Mouse (Mus musculus) layer of hippocampus, adult 11-12 months (tissue): Measurements from ENCODE around the gene Pla2g3.

ENCODE experiments used
- DNase-seq: peaks from one replicate; pipeline ENCODE4 v3.0.0; 2022; ENCODE audit warnings: low spot score

Pla2g3 gene

DNA sequence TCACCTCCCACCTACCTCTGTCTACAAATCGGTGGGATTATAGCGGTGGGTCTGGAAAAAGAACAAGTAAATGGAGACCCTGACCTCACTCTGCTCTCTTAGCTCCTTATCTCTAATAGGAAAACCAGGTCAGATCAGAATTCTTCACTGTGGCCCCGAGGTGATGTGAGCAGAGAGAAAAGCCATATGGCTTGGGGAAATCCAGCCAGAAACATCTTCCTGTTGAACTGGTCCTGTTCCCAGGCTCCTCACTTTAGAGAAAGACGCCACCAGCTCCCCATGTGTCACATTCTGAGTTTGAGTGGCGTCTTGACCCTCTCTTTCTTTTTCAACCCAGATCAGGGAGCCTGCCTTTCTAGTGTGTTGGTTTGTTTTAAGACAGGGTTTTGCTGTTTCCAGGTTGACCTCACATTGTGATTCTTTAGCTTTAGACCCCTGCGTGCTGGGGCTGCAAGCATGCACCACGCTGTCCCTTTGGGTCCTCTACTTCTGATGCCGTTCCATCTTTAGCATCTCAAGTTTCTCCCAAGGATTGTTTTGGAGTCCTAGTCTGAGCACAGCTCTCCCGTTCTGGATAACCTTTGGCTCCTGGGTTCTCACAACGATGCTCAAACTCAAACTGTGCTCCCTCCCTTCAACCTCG is 31.8 kb downstream of the Pla2g3 start:
- DNase-seq, result no peak

DNA sequence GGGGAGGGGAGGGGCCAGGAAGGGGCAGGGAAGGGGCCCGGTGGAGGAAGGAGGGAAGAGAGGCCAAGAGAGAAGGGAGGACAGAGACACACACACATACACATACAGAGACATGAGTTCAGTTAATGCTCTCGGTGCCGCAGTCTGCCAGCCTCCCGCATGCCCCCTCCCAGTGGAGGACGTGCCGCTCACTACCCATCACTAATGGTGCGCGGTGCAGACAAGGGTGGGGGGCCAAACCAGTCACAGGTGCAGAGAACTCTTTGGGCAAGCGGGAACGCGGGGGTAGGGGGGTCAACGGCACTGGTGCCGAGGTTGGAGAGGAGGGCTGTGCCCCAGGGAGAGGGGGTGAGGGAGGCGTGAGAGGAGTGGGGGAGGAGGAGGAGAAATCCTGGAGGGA is 32.8 kb downstream of the Pla2g3 start:
- no peak for DNase-seq

DNA sequence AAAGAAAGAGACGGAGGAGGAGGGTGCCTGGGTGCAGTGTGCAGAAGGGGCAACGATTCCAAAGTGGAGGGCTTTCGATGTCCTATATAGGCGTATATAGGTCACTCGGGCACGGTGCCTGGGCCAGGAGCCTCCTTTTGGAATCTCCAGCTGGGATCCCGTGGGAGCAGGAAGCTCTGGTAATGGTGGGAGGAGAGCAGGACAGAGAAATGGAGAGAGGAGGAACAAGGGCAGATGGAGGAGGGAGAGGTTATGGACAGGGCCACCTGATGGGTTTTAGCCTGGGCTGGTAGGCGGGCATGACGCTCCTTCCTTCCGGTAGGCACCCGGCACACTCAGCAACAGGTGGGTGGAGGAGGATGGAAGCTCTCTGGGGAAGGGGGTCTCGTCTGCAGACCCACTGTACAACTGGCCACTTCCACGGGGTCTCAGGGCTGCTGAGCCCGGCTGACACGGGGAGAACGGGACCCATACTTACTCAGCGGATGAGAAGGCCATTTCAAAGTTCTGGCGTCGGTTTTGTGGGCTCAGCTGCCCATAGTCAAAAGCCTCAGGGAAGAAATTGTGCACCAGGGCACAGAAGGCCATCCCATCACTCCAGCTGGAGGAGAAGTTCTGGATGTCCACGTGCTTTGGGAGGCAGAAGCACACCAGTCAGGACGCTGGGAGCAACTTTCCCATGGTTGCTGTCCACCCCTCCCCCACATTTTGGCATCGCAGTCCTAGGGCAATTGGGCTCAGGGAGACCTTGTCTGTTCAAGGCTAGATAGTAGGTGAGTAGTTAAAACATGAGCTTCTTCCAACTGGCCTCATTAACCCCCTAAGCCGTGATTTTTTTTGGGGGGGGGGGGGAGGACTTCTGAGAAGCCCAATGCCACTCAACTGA is 33.5 kb downstream of the Pla2g3 start:
- DNase-seq, result no peak

DNA sequence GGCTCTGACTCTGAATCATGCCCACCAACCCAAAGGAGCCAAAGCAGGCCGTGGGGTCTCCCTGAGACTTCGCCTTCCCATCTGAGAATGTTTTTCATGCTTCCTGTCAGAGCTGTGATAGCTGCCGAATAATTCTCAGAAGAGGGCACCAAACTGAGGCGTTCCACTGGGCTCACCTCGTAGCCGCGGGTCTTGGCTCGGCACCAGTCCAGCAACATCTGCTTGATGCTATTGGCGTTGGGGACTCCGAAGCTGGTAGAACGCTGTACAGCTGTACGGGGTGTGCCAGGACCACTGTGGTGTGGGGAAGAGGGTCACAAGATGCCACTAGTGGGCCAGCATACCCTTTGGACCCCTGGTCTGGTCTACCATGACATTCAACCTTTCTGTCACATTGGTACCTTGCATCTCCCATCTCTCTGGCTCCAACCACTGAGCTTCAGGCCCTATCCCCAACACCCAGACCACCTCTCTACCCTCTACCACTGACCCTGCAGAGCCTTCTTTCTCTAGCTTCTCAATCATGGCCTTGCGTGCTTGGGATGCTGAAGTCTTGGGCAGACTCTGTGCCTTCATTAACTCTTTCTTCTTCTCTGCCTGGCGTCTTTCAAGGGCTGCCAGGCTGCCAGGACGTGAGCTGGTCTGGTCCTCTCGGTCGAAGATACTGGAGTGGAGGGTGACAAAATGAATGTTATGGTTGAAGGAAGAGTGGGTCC is 34.4 kb downstream of the Pla2g3 start:
- no peak for DNase-seq

DNA sequence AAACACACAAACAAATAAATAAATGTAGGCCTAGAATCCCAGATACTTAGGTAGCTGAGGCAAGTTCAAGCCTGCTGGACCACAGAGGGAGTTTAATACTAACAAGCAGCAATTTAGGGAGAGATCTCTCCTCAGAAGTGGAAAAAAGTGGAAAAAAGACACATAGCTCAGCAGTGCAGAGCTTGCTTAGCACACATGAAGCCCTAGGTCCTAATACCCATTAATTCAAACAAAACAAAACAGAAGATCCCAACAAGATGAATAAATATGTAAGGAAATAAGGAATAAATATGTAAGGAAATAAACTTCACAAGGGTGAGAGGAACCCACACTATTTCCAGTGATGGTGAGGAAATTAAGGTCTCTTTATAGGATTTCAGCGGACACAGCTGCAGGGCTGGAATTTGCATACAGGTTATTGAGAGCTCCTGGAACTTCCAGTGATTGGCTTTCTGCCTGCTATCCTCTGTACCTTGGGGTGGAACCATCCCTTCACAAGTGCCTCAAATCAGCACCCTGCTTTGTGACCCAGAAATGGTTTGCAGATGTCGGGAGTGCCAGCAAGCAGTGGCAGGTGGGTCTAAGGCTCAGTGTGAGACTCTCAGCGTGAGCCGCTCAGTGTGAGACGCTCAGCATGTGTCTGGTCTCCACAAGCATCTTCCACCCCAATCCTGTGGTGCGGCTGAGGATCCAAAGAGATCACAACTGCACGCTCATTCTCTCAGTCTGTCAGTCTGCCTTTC is 35.9 kb downstream of the Pla2g3 start:
- DNase-seq, result no peak

DNA sequence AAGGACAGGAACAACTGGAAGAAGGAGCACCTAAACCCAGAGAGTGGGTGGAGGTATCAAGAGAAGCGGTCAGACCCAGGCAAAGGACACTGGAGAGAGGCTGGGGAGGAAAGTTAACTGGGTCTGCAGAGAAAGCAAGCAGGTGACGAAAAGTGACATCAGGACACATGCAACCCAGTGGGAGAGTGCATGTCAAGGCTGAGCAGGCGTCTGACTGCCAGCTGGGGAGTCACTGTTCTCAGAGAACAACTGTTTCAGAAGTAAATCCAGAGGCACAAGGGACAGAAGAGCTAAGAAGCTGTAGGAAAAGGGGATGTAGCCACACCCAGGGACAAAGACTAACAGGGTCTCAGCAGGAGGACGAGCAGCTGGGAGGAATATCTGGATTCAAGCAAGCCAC is 37.5 kb downstream of the Pla2g3 start:
- DNase-seq, result no peak

DNA sequence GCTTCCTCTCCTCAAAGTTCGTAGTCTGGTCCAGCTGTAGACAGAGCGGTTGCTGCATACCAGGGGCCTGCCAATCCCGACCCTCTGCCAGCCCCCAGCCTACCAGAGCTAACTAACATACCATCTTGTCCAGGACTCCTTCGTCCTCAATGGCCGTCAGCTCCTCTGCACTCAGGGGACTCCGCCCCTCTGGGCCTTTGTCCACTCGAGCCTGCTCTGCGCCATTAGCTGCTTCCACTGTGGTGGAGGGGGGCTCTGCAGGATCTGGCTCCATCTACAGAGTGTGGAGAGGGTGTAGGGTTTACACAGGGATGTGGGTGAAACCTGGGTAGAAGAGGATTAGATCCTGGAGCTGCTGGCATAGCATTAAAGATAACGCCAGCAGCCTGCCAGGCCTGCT is 38.1 kb downstream of the Pla2g3 start:
- DNase-seq, result no peak

DNA sequence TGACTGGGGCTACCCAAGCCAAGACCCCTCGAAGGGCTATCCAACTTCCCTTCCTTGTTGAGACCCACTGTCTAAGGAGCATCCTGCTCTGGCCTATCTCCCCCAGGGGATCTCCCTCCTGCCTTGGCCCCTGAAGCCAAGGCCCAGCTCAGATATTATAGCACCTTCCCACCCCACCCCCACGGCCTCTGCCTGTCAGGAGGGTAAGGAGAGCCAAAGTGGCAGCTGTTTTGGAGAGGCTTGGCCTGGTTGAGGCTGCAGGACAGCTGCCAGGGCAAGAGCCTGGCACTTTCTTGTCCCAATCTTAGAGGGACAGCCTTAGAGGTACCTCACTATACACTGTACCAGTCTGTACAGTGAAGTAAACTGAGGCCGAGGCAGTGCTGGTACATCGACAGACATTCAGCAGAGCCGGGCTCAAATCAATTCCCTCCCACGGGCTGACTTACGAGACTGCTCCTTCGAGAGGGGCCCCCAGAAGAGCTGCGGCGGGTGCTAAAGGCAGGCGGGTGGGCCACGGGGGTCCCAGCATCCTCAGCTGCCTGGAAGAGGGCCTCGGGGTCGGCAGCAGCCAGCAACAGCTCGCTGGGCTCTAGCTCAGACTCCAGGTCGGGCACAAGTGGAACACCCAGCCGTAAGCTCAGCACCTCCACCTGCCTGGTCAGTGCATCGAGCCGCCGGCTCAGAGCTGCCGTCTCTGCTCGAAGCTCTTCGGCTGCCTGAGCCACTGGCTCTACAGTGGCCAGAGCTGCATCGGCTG is 39.1 kb downstream of the Pla2g3 start:
- no peak for DNase-seq

DNA sequence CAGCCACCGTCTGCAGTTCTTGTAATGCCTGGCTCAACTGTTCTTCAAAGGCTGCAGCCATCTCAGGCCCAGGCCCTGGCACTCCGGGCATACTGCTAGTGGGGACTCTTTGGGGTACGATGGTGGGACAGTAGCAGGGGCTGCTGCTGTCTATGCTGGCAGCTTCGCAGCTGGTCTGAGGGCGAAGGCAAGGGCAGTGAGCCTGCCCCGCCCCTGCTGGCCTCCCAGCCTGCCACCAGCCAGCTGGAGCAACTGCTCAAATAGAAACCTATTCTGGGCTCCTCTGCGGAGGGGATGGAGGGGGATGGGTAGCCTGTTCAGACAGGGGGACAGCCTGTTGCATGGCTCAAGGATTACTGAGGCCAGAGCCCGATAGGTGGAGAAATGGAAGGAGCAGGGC is 39.7 kb downstream of the Pla2g3 start:
- no peak for DNase-seq

DNA sequence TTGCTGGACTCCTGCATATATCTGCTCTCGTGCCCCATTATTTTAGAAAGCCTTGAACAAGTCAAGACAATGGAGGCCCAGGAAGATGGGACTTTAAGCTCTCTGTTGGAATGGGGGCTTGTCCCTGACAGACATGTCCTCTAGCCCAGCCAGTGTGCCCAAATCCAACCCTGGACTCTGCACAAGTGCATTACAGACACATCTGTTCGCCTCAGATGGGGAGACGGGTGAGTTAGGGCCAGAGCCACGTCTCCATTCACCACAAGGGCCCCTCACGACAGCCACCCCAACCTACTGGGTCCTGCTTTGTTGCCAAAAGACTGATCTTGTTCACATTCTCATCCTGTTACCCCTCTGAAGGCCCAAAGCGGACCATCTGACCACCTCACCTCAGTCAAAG is 40.1 kb downstream of the Pla2g3 start:
- DNase-seq, result no peak

DNA sequence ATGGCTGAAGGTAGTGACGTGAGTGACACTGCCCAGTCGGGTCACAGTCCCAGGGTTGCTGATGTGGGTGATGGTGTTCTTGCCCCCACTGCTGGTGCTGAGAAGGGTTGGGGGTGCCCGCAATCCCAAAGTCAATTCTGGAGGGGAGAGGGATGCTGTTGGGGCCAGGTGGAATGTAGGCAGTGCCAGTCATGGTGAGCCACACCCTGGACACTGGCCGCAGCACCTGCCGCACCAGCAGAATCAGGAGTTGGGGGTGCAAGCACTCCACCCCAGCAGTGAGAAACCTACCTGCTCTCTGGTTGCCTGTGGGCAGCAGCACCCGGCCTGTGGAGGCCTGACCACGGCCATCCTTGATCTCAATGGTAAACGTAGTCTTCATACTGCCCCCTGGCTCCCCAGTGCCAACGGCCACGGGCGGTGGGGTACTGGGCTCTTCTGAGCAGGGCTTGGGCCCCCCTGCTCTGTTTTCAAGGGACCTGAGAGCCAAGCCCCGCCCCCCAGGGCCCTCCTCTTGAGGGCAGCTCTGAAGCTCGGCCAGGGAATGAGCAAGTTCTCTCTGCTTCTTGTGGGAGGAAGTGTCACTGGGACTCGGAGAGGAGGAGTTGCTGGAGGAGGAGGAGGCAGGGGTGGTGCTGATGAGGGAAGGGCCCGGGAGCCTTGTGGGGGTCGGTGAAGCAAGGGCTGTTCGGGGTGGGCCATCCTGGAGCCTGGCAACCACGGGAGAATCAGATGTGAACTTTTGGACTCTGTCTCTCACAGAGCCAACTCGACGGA is 41.6 kb downstream of the Pla2g3 start:
- DNase-seq, result no peak

DNA sequence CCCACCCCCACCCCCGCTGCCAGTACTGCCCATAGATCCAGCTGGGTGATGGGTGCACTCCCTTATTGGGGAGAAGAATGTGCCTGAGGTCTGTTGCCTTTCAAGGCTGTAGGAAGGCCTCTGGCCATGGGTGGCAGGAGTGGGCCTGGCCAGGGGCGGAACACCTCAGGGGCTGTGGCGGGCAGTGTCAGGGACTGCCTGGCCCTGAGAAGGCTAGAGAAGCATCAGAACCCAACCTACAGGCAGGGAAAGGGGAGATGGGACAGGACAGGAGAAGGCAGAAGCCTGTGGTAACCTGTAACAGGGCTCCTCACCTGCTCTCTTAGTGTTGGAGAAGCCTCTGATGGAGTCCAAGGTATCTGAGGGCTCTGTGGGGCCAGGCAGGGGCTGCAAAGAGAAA is 42.6 kb downstream of the Pla2g3 start:
- no peak for DNase-seq

DNA sequence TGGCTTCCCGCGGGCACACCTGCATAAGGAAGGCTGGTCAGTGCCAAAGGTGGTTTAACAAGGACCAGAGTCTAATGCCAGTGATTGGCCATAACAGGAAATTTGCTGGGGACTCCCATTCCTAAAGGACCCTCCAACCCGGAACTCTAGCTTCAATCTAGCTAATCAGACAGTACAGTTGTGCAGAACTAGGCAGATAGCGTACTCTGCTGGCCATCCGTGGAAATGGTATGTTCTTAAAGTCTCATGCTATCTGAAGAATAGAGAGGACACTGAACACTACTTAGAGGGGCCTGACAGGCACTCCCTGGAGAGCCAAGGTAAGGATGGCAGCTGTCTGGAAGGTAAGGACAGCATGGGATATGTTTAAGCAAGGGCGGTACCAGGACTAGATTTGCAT is 43.5 kb downstream of the Pla2g3 start:
- peak; percentile 57 for DNase-seq

DNA sequence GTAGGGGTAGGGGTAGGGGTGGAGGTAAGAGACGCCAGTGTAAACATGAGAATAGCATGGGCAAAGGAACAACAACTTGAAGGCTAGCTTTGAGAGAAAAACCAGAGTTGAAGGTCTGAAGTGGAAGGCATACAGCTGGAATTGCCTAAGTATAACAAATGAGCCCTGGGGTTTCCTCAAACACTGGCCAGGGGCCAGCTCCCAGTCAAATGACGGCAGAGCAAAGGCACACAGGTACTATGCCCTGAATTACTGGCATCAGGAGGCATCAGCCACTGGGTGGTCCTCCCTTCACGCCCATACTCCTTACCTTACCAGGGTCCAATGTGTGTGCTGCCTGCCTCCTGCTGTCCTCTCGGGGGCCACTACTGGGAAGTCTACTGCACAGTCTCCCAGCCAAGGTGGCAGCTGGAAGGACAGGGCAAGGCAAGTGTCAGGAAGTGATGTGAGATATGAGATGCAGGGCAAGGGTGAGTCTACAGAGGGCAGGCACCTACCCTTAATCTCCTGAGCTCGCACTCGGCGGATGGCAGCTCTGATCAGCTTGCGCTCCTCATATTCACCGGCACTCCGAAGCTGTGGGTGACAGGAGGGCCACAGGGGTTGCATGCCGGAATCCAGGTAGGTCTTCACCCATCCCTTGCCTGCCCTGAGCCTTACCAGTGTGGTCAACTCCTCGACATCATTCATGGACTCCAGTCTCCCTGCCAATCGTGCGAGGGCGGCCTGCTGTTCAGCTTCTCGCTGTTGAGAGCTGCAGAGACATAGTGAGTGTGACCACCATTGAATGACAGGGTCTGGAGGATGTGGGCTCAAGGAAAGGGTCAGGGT is 44.2 kb downstream of the Pla2g3 start:
- DNase-seq, result no peak

DNA sequence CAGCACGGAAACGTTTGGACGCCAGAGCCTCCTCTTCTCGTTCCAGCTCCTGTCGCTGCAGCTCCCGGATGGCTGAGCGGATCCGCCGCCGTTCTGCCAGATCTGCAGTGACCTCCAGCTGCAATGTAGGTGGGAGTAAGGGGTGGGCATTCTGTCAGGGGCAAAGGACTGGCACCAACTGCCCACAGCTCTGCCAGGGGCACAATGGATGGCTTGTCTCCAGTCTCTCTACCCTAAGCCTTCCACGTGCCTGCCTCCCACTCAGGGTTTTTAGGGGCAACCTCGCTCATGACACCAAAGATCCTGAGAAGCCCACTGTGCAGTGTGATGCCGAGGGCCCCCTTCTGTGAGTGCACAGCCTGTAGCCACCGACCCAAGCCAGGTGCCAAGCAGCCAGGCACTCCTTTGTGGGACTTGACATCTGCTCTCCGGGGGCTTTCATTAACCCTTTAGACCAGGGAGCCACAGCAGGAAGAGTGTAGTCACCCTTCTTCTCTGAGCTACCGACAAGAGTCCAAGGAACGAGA is 45.4 kb downstream of the Pla2g3 start:
- DNase-seq, result no peak

DNA sequence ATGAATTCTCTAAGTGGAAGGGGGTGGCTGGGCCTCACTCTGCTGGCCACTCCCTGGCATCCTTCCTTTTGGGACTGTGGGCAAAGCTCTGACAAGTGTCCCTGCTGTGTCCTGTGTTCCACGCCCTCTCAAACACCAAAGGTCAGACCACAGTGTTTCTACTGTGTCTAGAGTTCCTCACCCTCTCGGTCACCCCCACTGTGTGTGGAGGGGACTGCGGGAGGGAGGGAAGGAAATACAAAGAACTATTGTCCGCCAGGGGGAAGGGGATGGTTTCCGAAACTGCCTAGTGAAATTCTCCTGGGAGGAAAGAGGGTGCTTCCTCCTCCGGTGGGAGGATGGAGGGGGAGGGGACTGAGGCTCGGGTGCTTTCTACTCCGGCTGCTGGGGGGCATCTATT is 46.9 kb downstream of the Pla2g3 start:
- DNase-seq, result peak; percentile 56

DNA sequence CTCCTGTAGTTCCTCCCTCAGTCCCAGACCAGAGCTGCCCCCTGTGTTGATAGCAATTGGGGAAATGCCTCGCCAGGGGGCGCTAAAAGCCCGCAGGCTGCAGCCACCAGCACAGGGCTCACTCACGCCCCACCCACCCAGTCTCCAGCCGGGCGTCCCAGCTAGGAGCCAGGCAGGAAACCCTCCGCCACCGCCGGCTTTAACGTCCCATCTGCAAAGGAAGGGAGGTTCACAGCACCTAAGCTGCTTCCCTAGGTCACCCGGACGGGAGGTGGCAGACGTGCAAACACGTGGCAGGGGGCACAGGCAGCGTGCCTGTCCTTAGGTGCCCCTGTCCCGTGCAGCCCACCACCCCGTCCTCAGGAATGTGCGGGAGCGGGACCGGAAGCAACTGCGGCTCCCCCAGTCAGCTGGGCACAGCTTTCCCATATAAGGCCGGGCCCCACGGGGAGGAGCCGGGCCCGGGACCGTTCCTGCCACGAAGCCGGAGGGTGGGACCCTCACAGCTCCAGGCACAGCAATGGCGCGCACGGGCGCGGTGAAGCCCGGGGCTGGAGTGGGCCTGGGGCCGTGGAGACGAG is 47.4 kb downstream of the Pla2g3 start:
- peak; percentile 95 for DNase-seq

DNA sequence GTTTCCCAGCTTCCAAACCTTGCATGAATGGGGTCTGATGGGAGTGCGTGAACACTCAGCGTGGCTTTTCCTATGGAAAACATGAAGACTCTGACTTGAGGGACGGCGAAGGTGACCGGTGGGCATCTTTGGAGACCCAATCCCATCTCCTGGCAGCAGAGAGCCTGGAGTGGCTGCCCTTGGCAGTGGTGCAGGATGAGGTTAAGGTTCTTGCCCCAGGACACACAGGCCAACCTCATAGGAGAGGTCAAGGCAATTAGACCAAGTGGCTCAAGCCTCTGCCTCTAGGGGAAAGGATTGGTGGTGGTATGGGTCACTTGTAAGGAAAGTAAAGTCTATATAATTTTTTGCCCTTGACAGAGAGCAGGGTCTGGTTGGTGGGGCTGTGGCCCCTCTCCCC is 48.0 kb downstream of the Pla2g3 start:
- no peak for DNase-seq

DNA sequence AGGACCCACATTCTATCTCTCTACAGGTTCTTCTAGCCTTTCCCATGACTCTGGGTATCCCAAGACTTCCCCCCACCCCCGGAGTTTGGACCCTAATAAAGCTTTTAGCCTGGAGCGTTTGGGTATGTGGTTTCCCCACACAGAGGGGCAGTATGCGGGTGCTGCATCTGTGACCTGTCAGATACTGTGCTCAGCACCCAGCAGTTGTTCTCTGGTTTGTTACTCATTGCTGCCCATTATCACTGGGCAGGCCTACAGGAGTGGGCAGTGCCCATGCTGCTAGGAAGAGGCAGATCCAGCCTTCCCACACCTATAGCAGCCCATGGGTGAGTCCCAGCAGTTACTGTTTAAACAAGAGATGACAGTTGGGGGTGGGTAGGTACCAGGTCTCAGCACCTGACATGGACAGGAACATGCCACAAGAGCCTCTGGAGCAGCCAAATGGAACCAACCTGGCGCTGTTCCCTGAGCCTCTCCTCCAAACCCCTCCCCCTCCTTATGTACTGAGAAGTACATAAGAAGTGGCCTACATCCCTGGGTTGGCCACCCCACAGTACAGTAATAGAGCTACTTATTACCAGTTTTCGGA is 48.8 kb downstream of the Pla2g3 start:
- DNase-seq, result no peak
